Mouse (Mus musculus) stomach, postnatal 0 days (tissue): Measurements from ENCODE around the gene Gm29609. TPM values are rescaled to one million over a fixed set of nuclear protein-coding genes. Genes with fewer than 3 reads are reported as not detected.

ENCODE experiments used
- ATAC-seq: fragments of 200-750 bp; cut with Nextera tagmentation; 2 replicates; pipeline ENCODE4 v1.8.0; 2017; ENCODE audit not compliant: low FRiP score, low TSS enrichment
- DNase-seq: peaks from one replicate; pipeline ENCODE4 v3.0.0-alpha.2; 2016; ENCODE audit warnings: low spot score
- H3K27ac ChIP-seq: fragments of 300-500 bp; sonication (generic); replicated peaks from 2 replicates; pipeline ENCODE4 v1.5.1; 2014; ENCODE audit warnings: mild to moderate bottlenecking, control low read depth
- H3K27me3 ChIP-seq: fragments of 300-500 bp; sonication (generic); 2 replicates; pipeline ENCODE4 v1.6.1; 2014; ENCODE audit warnings: low read length; ENCODE audit not compliant: control insufficient read depth, insufficient read depth
- H3K36me3 ChIP-seq: fragments of 300-500 bp; sonication (generic); 2 replicates; pipeline ENCODE4 v1.6.1; 2014; ENCODE audit warnings: low read length, mixed read lengths; ENCODE audit not compliant: control insufficient read depth, insufficient read depth
- H3K4me1 ChIP-seq: fragments of 300-500 bp; sonication (generic); replicated peaks from 2 replicates; pipeline ENCODE4 v1.6.1; 2014; ENCODE audit warnings: antibody characterized with exemption; ENCODE audit not compliant: control insufficient read depth, insufficient read depth
- H3K4me2 ChIP-seq: fragments of 300-500 bp; sonication (generic); replicated peaks from 2 replicates; pipeline ENCODE4 v1.6.1; 2014; ENCODE audit warnings: low read depth, mild to moderate bottlenecking, control low read depth, moderate library complexity
- H3K4me3 ChIP-seq: fragments of 300-500 bp; sonication (generic); 2 replicates; pipeline ENCODE4 v1.5.1; 2014; ENCODE audit warnings: low read depth, low read length, control low read depth
- H3K9ac ChIP-seq: fragments of 300-500 bp; sonication (generic); 2 replicates; pipeline ENCODE4 v1.6.1; 2014; ENCODE audit warnings: mild to moderate bottlenecking, low read length, control low read depth, mixed read lengths
- H3K9me3 ChIP-seq: fragments of 300-500 bp; sonication (generic); 2 replicates; pipeline ENCODE4 v1.6.1; 2016; ENCODE audit warnings: low read length; ENCODE audit not compliant: control insufficient read depth
- CTCF ChIP-seq: IDR thresholded peaks from 2 replicates; pipeline ENCODE4 v1.5.1; 2016; ENCODE audit warnings: antibody characterized with exemption, low read depth, mild to moderate bottlenecking, moderate library complexity
- EP300 ChIP-seq: optimal IDR thresholded peaks from 2 replicates; pipeline ENCODE3; 2016; ENCODE audit warnings: antibody characterized with exemption
- WGBS: fragments of 180-500 bp; shearing (Covaris S2); extraction: QIAGEN DNeasy Blood & Tissue Kit; methylation state at CpG from one replicate; pipeline ENCODE4 v1.1.7; 2014; 5-methylcytosine and 5-hydroxymethylcytosine counted together
- polyA plus RNA-seq: library from polyadenylated mRNA; unstranded; fragments of >200 nt; fragmentation: Nextera tagmentation; extraction: Ambion mirVana; gene quantifications from 2 replicates; pipeline ENCODE4 v1.2.1, GENCODE M21; 2015

Gm29609 gene
- polyA plus RNA-seq, result 0.31 and 0.57 TPM in 2 replicates

- H3K4me2 ChIP-seq, result peak within 1 kb of the TSS; percentile 81
- peak; percentile 36 for TF ChIP-seq CTCF
- TF ChIP-seq EP300, result peak; percentile 31
- peak; percentile 98 for ATAC-seq
- no peaks in the 10 kb centered on the region for H3K4me1 ChIP-seq
- peak within 1 kb of the TSS; percentile 97 for H3K27ac ChIP-seq
- WGBS, result under 1% methylated on average over 59 of the region's 59 CpGs
- H3K36me3 ChIP-seq, result no peaks in the 10 kb centered on the region
- no peaks in the 10 kb centered on the region for H3K27me3 ChIP-seq
- H3K9ac ChIP-seq, result peak within 1 kb of the TSS; percentile 74
- DNase-seq, result peak; percentile 94
- H3K4me3 ChIP-seq, result peak within 1 kb of the TSS; percentile 86
- no peaks in the 10 kb centered on the region for H3K9me3 ChIP-seq
These were observed at the start of gene Gm29609, which contains the start of gene Gtf3c2 for GRCm38 (mm10) chr5:31179766-31180630. Gm29609 (minus strand) TSS chr5:31179911. Gtf3c2 (minus strand) TSS chr5:31180144.

GRCm38 (mm10) chr5:31226641-31227040 is 46.9 kb upstream of the Gm29609 start:
- Histone ChIP-seq H3K4me3 (no peak overlapping the region), H3K4me1 (no peaks in the 10 kb centered on the region), H3K36me3 (no peaks in the 10 kb centered on the region), H3K27me3 (no peaks in the 10 kb centered on the region), H3K9me3 (no peaks in the 10 kb centered on the region), H3K9ac (no peak overlapping the region), H3K27ac (no peak overlapping the region), H3K4me2 (no peak overlapping the region)
- ATAC-seq (no peak), DNase-seq (no peak)
- WGBS, result 70% methylated on average over 1 of the region's 1 CpGs
- TF ChIP-seq EP300 (no peak), CTCF (no peak)

- DNase-seq (no peak), ATAC-seq (no peak)
- Histone ChIP-seq H3K4me2 (no peak overlapping the region), H3K27me3 (no peaks in the 10 kb centered on the region), H3K4me3 (no peak overlapping the region), H3K9ac (no peak overlapping the region), H3K27ac (no peak overlapping the region), H3K9me3 (no peaks in the 10 kb centered on the region), H3K4me1 (0 out of 2 replicates have a peak, but pooled peaks cover 2% of the 10 kb centered on the region), H3K36me3 (no peaks in the 10 kb centered on the region)
- WGBS, result 93% methylated on average over 9 of the region's 9 CpGs
- TF ChIP-seq EP300 (no peak), CTCF (no peak)
These were observed 43.0 kb upstream of the Gm29609 start for GRCm38 (mm10) chr5:31222696-31223095.

GRCm38 (mm10) chr5:31221304-31221945 is 41.7 kb upstream of the Gm29609 start:
- H3K27me3 ChIP-seq, result no peaks in the 10 kb centered on the region
- TF ChIP-seq CTCF, result peak; percentile 71
- TF ChIP-seq EP300, result no peak
- H3K4me1 ChIP-seq, result 0 out of 2 replicates have a peak, but pooled peaks cover 2% of the 10 kb centered on the region
- H3K4me3 ChIP-seq, result peak overlapping the region; percentile 92
- peak overlapping the region; percentile 85 for H3K4me2 ChIP-seq
- DNase-seq (peak; percentile 57), ATAC-seq (no peak)
- no peaks in the 10 kb centered on the region for H3K9me3 ChIP-seq
- H3K36me3 ChIP-seq, result no peaks in the 10 kb centered on the region
- WGBS, result 15% methylated on average over 11 of the region's 11 CpGs
- peak overlapping the region; percentile 80 for H3K9ac ChIP-seq
- peak overlapping the region; percentile 94 for H3K27ac ChIP-seq

GRCm38 (mm10) chr5:31220448-31221303 is 41.0 kb upstream of the Gm29609 start, which contains the start of gene Ppm1g:
Ppm1g (minus strand) TSS chr5:31220687.
- WGBS, result under 1% methylated on average over 70 of the region's 70 CpGs
- H3K9me3 ChIP-seq, result no peaks in the 10 kb centered on the region

More at GRCm38 (mm10) chr5:31220448-31221303, 41.0 kb upstream of the Gm29609 start, which contains the start of gene Ppm1g:
- Histone ChIP-seq H3K4me2 (peak within 1 kb of the TSS; percentile 93), H3K9ac (peak within 1 kb of the TSS; percentile 84), H3K36me3 (no peaks in the 10 kb centered on the region), H3K4me1 (0 out of 2 replicates have a peak, but pooled peaks cover 2% of the 10 kb centered on the region), H3K4me3 (peak within 1 kb of the TSS; percentile 92), H3K27ac (peak within 1 kb of the TSS; percentile 94), H3K27me3 (no peaks in the 10 kb centered on the region)
- ATAC-seq (peak; percentile 98), DNase-seq (peak; percentile 98)
- TF ChIP-seq EP300 (peak; percentile 72), CTCF (no peak)
